Mouse (Mus musculus) lung, postnatal 10 days (tissue): ENCODE results near the gene Ap1ar.
A peak's percentile ranks its signal among the peaks of the same experiment; 100 is the strongest.

ENCODE experiments used
- DNase-seq: peaks from one replicate; pipeline ENCODE4 v3.0.0; 2021

Ap1ar gene

GRCm38 (mm10) chr3:127837154-127837865, at the start of gene Ap1ar:
Ap1ar (minus strand) TSS chr3:127837523.
- peak; percentile 97 for DNase-seq

- DNase-seq: no peak
Observed at GRCm38 (mm10) chr3:127881684-127882083, 44.4 kb upstream of the Ap1ar start.

- no peak for DNase-seq
Observed at GRCm38 (mm10) chr3:127879968-127880367, 42.6 kb upstream of the Ap1ar start.

DNA sequence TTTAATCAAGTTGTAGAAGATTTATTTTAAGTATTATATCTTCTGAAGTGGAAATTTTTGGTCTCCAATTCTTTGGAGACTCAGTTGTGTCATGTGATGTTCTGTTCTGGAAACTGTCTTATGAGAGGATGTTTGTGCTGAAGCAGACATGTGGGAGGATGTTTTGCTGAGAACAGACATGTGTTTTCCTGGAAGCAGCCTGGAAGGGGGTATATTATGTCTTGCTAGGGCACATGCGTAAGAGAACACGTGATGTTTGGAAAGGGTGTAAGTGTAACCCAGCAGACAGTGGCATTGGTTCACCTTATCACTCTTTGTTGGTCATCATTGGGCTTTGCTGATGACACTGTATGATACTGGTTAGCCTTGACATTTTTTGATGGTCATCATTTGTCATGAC, 38.2 kb upstream of the Ap1ar start:
- no peak for DNase-seq

DNA sequence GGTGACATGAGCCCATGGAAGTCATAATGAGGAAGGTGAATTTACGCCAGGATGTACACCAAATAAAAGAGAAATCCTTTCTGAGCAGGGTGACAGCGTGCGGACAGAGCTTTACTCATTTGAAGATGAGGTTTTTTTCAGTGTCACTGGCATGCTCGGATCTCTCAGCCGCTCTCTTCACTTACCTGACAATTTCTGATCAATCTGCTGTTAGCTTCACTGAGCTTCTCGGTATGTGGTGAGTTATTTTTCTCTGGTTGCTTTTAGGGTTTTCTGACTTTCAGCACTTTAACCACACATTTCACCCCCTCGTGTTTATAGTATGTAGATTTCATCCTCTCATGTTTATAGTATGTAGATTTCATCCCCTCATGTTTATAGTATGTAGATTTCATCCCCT, 37.7 kb upstream of the Ap1ar start:
- DNase-seq: no peak

DNA sequence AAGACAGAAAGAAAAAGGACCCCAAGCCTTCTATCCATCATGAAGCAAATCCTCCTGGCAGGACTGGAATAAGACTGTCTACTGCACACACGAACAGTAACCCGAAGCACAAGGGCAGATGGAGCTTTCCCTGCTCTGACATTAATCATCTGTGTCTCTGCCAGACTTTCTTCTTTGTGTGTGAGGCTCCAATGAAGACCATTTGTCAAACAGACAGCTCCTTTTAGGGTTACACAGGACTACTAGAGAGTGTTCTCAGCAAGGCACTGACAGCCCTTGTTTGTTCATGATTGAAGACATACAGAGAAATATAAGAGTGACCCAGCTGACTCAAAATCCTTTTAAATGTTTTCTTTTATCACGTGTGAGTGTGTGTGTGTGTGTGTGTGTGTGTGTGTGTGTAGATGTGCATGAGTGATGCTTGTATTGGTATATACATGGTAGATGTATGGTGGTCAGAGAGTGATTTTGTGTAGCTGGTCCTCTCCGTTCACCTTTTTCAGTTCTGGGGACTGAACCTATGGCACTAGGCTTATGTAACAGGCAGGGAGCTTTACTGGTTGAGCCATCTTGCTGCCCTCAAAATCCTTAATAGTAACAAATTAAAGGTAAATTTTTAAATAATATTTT, 37.0 kb upstream of the Ap1ar start:
- DNase-seq: no peak

DNA sequence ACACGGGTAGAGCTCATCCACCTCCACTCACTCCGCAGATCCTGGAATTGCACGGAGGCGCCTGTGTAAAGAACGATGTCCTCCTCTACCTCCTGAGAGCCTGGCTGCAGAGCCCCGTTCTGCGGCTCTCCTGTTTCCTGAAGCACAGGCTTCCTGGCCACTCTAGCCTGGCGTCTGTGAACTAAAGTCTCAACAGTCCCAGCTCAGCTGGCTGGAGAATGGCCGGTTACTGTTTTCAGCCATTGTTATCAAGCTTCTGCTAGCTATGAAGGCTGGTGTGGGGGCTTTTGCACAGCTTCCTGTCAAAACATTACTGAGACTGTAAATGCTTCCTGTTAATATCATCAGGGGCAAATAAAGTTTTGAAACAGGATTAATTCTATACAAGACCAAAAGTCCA, 34.3 kb upstream of the Ap1ar start:
- DNase-seq: peak; percentile 31

DNA sequence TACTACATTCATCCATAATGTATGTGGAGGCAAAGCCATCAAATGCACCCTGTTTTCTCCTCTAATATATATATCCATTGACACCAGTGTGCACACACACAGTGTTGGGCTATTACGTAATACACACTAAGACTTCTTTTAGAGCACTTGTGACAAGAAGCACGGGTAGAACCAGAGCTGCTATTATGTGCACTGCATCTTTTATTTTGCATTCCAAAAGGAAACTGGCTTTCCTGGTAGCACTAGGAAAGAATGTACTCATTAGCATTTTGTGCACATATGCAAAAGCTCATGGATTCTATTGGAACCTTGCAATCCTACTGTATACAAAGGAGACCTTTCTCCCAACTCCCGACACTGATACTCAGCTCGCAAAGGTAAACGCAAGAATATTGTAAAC, 31.6 kb upstream of the Ap1ar start:
- DNase-seq: no peak

DNA sequence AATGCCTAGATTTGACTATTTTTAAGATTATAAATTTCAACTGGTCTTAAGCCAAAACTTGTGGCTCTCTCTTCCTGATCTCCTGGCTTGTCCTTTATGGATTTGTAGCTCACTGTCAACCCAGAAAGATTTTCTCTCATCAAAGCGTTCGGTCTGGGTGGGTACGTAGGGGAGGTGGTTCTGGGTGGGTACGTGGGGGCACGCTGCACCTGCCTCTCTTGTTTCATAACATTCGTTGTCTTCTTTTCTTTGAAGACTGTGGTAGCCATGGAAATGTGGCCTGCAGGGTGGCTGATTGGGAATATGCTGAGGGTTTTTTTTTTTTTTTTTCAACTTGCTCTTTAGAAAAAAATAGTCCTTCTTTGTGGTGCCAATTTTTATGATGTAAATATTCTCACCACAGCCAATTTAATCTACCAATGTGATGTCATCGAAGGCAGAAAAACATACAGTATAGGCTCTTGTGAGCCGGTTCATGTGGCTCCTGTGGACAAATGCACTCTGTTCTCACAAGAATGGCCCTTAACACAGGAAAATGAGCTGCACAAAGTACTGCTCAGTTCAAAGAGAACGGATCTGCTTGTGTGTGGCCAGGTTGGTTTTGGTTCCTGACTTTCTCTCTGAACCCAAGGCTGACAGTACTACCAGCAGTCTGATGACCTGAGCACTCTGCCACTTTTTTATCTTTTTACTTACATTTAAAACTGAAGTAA, 30.9 kb upstream of the Ap1ar start:
- no peak for DNase-seq

DNA sequence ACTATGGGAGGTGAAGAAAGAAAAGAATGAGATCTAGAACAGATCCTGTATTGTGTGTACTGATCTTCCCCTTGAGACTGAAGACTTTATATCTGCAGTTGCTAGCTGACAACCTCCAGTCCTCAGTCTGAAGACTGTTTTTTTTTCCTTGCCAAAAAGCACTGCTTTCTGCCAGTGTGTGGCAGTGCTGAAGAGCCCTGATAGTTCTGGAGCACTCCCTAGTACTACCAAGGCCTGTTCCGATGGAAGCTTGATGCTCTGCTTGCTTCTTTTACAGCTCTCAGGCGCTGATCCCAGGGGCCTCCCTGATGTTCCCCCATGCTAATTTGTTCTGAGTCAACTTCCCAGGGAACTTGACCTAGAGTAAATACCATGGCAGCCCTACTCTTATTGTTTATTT, 26.9 kb upstream of the Ap1ar start:
- DNase-seq: no peak

GRCm38 (mm10) chr3:127863571-127863970, 26.2 kb upstream of the Ap1ar start:
- DNase-seq: no peak

DNA sequence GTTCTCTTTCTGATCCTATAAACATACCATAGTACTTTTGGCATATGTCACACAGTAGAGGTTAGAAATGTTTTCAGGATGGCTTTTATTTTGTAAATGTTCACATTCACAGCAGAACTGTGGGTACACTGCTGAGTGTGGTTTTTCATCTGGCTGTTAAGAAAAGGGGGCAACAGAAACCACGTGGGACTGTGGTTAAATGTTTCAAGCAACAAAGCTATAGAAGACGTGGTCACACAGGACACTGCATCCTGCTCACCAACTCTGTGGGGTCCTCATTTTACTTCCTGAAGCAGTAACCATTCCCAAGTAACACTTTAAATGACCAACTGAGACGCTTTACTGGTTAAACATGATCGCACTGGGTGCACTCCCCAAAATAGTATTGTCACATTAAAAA, 25.2 kb upstream of the Ap1ar start:
- DNase-seq: no peak

DNA sequence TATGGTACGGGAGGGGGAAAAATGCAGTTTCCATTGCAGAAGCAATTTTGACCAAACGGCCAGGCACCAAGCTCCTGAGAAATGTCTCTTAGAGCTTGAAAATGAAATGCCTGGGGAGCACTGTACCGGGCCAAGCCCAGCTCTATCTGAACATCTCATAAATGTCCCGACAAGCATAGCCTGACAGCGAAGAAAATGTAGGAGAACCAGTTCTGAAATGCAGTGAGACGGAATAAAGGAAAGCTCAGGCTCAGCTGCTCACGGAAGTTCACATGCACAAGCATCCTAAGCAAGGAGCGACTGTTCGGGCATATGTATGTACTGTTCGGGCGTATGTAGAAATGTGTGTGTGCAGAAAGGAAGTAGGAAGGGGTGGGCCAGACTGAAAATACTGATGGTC, 24.0 kb upstream of the Ap1ar start:
- DNase-seq: no peak

DNA sequence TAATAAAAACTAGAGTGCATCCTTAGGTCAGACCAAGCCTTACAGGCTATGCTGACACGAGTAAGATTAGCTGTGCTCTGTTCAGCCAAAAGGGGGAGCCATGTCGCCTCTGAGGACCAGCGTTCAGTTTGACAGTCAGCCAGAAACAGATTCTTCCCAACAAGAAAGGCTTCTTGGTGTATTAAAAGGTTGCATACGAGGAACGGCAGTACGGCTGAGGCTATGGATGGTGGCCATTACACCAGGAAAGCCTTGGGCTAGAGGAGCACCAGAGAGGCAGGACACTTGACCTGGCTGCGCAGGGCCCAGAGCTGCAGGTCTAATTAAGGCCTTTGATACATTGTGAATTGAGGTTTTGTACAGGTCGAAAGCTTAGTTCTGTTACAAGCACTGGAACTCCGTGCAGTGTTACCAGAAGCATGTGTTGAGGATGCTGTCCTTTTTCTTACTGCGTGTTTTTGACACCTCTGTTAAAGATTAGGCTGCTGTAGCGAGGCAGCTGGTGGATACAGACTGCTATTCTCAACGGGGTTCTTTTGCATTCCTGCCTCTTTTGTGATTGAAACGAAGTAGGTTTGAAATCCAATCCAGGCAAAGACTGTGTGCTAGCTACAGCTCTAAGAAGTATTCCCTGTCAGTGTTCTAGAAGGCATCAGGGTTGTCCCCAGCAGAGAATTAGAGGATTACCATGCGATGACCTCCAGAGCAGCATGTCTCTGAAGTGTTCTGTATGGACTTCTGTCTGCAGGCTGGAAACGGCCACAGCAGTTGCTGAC, 16.3 kb upstream of the Ap1ar start:
- DNase-seq: peak; percentile 90

GRCm38 (mm10) chr3:127852722-127853121, 15.4 kb upstream of the Ap1ar start:
- no peak for DNase-seq

GRCm38 (mm10) chr3:127850776-127851646, 13.7 kb upstream of the Ap1ar start:
- no peak for DNase-seq

DNA sequence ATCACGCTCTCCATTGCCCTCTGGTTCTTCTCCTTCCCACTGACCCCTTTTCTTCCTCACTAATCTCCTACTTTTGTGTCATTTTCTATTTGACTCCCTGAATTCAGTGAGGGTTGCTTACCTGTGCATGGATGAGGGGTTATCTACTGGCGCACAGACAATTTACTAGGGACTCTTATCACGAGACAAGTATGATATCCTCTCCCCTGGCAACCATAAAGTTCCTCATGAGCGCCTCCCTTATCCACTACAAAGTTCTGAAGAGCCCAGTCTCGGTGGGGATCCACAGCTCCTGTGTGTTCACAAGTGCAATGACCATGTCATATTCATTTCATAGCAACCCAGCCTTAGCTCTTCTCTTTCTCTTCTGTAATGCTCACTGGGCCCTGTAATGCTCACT, 12.6 kb upstream of the Ap1ar start:
- DNase-seq: no peak

- DNase-seq: peak; percentile 27
Observed at GRCm38 (mm10) chr3:127848088-127848808, 10.9 kb upstream of the Ap1ar start.

GRCm38 (mm10) chr3:127843941-127844327, 6.6 kb upstream of the Ap1ar start:
- no peak for DNase-seq

DNA sequence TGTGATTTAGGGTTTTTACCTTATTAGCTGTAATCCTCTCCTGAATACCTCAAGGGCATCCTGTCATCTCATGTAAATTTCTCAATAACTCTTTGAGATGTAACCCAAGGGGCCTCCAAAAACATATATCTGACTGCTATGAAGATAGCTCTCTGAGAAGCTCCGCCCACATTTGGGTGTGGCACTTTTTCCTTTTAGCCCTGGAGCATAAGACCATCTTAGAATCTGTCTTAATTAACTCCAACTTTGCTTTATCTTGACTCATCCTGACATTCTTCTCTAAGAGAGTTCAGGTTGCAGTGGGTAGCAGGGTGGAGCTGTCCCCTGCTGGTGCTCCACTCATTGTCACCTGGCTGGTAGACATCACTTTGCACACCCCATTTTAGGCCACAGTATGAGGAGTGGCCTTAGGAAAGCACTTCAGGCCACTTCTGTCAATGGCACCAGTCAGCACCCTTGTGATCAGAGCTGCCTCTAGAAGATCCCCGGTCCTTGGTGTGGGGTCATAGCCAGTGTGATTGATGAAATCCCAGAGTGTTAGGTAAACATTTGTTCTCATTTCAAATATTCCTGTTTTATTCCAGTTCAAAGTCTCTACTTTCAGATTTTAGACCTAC, 6.1 kb upstream of the Ap1ar start:
- peak; percentile 21 for DNase-seq

DNA sequence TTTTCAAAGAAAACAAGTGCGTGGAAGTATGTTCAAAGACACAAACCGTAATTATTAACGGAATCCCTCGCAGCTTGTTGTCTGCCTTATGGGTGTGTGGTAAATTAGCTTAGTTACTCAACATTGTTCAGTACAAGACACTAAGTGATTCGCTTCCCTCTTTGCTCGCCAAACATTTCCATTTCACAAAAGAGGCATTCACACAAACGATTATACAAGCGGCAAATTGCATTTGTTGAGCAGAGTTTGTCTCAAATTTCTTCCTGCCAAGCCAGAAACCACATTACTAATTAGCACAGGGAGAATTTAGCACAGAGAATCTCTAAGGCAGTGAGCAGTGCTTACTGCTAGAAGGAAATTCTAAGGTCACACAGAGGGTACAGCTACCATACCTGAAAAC, 4.6 kb upstream of the Ap1ar start:
- DNase-seq: no peak
